In the genomic region with DNA sequence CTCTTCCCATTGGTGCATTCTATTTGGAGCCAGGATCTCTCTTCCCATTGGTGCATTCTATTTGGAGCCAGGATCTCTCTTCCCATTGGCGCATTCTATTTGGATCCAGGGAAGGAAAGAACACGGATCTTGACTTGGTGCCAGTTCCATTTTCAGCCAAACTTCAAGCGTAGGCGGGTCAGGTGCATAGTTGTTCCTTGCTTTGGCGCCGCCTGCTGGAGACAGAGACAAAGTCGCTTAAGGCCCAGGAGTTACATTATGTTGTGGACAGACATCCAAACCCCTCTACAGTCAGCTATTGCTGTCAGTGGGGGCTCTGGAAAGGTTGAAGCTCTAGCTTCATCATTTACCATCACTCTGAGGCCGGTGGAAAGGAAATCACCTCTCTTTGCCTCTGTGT, we compare ENCODE assay signal across 13 mouse cellular contexts. TPM values are rescaled to one million over a fixed set of nuclear protein-coding genes. Genes with fewer than 3 reads are reported as not detected.
A peak's percentile ranks its signal among the peaks of the same experiment; 100 is the strongest.
DNase-seq lines count a peak whose midpoint lies in the region; ATAC-seq and TF ChIP-seq lines count a peak whose summit lies in the region.
"Had no signal": no experiment of that assay in that cellular context is flagged by ENCODE, and none has a peak within 500 bp of the region (broad histone marks: within the 10 kb centered on the region; RNA-seq: fewer than 3 reads in every experiment).

No protein-coding gene starts in this region.

- no peak overlapping the region for H3ac ChIP-seq in C2C12 (ENCODE audit: control insufficient read depth, insufficient read length, low read depth)

- H3K79me3 ChIP-seq in C2C12 (ENCODE audit: low read depth): no peaks in the 10 kb centered on the region

- no peak overlapping the region for H3K27ac ChIP-seq in hindbrain, postnatal 0 days
- no peak overlapping the region for H3K27ac ChIP-seq in hindbrain, embryonic 13.5 days
- no peak overlapping the region for H3K27ac ChIP-seq in forebrain, embryonic 14.5 days (ENCODE audit: low read depth, low read length)

- no peaks in the 10 kb centered on the region for H3K4me1 ChIP-seq in hindbrain, postnatal 0 days (ENCODE audit: insufficient read depth, low read length)
- H3K4me1 ChIP-seq in hindbrain, embryonic 13.5 days (replicated peaks): peaks cover 5% of the 10 kb centered on the region; the same call in 1 of the 2 replicates
- no peaks in the 10 kb centered on the region for H3K4me1 ChIP-seq in forebrain, embryonic 14.5 days (ENCODE audit: control insufficient read depth, insufficient read depth, low read length)

- no peak overlapping the region for H3K9ac ChIP-seq in hindbrain, postnatal 0 days (replicated peaks; ENCODE audit: low read length)
- no peak overlapping the region for H3K9ac ChIP-seq in hindbrain, embryonic 13.5 days
- no peak overlapping the region for H3K9ac ChIP-seq in forebrain, embryonic 14.5 days (ENCODE audit: low read length)

- ATAC-seq in hindbrain, postnatal 0 days: no peak
- no peak for ATAC-seq in hindbrain, embryonic 13.5 days (ENCODE audit: low FRiP score)
- ATAC-seq in megakaryocyte progenitor cell, adult 5-6 weeks (replicated peaks; ENCODE audit: poor library complexity): peak; percentile 70
- ATAC-seq in forebrain, embryonic 14.5 days: no peak

- no peaks in the 10 kb centered on the region for H3K36me3 ChIP-seq in hindbrain, postnatal 0 days (ENCODE audit: insufficient read depth, low read length)
- no peaks in the 10 kb centered on the region for H3K36me3 ChIP-seq in hindbrain, embryonic 13.5 days
- H3K36me3 ChIP-seq in C2C12 (ENCODE audit: control insufficient read depth, insufficient read depth): no peaks in the 10 kb centered on the region
- H3K36me3 ChIP-seq in forebrain, embryonic 14.5 days (ENCODE audit: control insufficient read depth, insufficient read depth, low read length): no peaks in the 10 kb centered on the region

- WGBS in hindbrain, postnatal 0 days: 79% methylated on average over 8 of the region's 8 CpGs
- 79% methylated on average over 8 of the region's 8 CpGs for WGBS in hindbrain, embryonic 13.5 days
- 79% methylated on average over 8 of the region's 8 CpGs for WGBS in forebrain, embryonic 14.5 days

- no peaks in the 10 kb centered on the region for H3K27me3 ChIP-seq in hindbrain, postnatal 0 days (ENCODE audit: insufficient read depth, low read length)
- H3K27me3 ChIP-seq in hindbrain, embryonic 13.5 days: 0 out of 2 replicates have a peak, but pooled peaks cover 6% of the 10 kb centered on the region
- H3K27me3 ChIP-seq in C2C12 (ENCODE audit: control insufficient read depth, insufficient read depth, insufficient read length): peaks cover 7% of the 10 kb centered on the region
- H3K27me3 ChIP-seq in forebrain, embryonic 14.5 days (replicated peaks; ENCODE audit: control insufficient read depth, insufficient read depth, low read length): no peaks in the 10 kb centered on the region

- peak; percentile 42; the same call in 1 of the 2 replicates for TF ChIP-seq CTCF in hindbrain, postnatal 0 days (IDR thresholded peaks at IDR 0.05; ENCODE audit: low read depth)
- peak; percentile 7 for TF ChIP-seq CTCF in C2C12 (IDR thresholded peaks at IDR 0.05; ENCODE audit: control insufficient read depth, insufficient read depth, insufficient read length)

- no peak for DNase-seq in hindbrain, postnatal 0 days (ENCODE audit: low spot score)
- peak; percentile 33 for DNase-seq in adipocyte (ENCODE audit: low spot score)
- no peak for DNase-seq in urinary bladder, adult 18-20 months (ENCODE audit: low spot score in 2 of 2)
- DNase-seq in forebrain, embryonic 14.5 days (ENCODE audit: low spot score): no peak
- DNase-seq in left cerebral cortex, adult 18-20 months (ENCODE audit: low spot score in 2 of 2): no peak

- H3K9me3 ChIP-seq in hindbrain, postnatal 0 days (ENCODE audit: low read length): no peaks in the 10 kb centered on the region
- no peaks in the 10 kb centered on the region for H3K9me3 ChIP-seq in hindbrain, embryonic 13.5 days
- H3K9me3 ChIP-seq in forebrain, embryonic 14.5 days (replicated peaks; ENCODE audit: control insufficient read depth, low read length): no peaks in the 10 kb centered on the region

- no peak overlapping the region for H3K4me2 ChIP-seq in hindbrain, postnatal 0 days (ENCODE audit: low read depth, low read length)
- no peak overlapping the region for H3K4me2 ChIP-seq in hindbrain, embryonic 13.5 days
- no peak overlapping the region for H3K4me2 ChIP-seq in forebrain, embryonic 14.5 days (ENCODE audit: low read length)

- no peaks in the 10 kb centered on the region for H3K79me2 ChIP-seq in C2C12 (ENCODE audit: control insufficient read depth, insufficient read depth)

- no peak overlapping the region for H3K4me3 ChIP-seq in hindbrain, postnatal 0 days (ENCODE audit: low read length)
- H3K4me3 ChIP-seq in hindbrain, embryonic 13.5 days: no peak overlapping the region
- H3K4me3 ChIP-seq in C2C12 (ENCODE audit: insufficient read depth, poor library complexity, severe bottlenecking): no peak overlapping the region
- no peak overlapping the region for H3K4me3 ChIP-seq in forebrain, embryonic 14.5 days (ENCODE audit: low read depth, low read length)
- H3K4me3 ChIP-seq: myocyte had no signal

TF ChIP-seq in C2C12, 6 proteins besides CTCF, POLR2A, EP300 and RAD21:
- TF ChIP-seq FOSL1 (IDR thresholded peaks at IDR 0.05; ENCODE audit: insufficient read depth, low read length, poor library complexity, severe bottlenecking): no peak
- no peak for TF ChIP-seq MAX (IDR thresholded peaks at IDR 0.05)
- TF ChIP-seq MYOD1 (IDR thresholded peaks at IDR 0.05; ENCODE audit: control insufficient read depth, insufficient read length, low read depth): no peak
- TF ChIP-seq CEBPB (IDR thresholded peaks at IDR 0.05; ENCODE audit: low read depth): no peak
- no peak for TF ChIP-seq USF1 (IDR thresholded peaks at IDR 0.05; ENCODE audit: low read depth)
- no peak for TF ChIP-seq MYOG (IDR thresholded peaks at IDR 0.05; ENCODE audit: control insufficient read depth, extremely low read depth, insufficient read length)

RNA-seq across cellular contexts. Expression of a gene that starts 18.8 kb away (rescaled TPM):
- total RNA-seq in hindbrain, postnatal 0 days (2014; rRNA removed): 61.4 and 63.9 TPM in 2 replicates
- 168 and 179 TPM in 2 replicates for polyA plus RNA-seq in hindbrain, postnatal 0 days (2015; fragmentation: Nextera tagmentation; extraction: Ambion mirVana)
- 140 and 146 TPM in 2 replicates for polyA plus RNA-seq in hindbrain, embryonic 13.5 days (2015; fragmentation: Nextera tagmentation; extraction: Ambion mirVana)
- polyA plus RNA-seq in C2C12 (2012; fragmentation: generic; extraction: Trizol): 77.3 TPM
- 157 and 164 TPM in 2 replicates for total RNA-seq in megakaryocyte progenitor cell, adult 5-6 weeks (2015)
- 123 and 133 TPM in 2 replicates for total RNA-seq in megakaryocyte progenitor cell, adult 5-6 weeks (2017)
- polyA plus RNA-seq in forebrain, embryonic 14.5 days (2014; fragmentation: Nextera tagmentation; extraction: Ambion mirVana): 155 and 158 TPM in 2 replicates
- 10 to 100 TPM; 64.7 to 68.9 TPM for total RNA-seq in left cerebral cortex, adult 18-20 months (2021)

RNA-seq across cellular contexts. Expression of a gene that starts 21.0 kb away (rescaled TPM):
- not detected in 2 replicates for total RNA-seq in hindbrain, postnatal 0 days (2014; rRNA removed)
- not detected in 2 replicates for polyA plus RNA-seq in hindbrain, postnatal 0 days (2015; fragmentation: Nextera tagmentation; extraction: Ambion mirVana)
- not detected in 2 replicates for polyA plus RNA-seq in hindbrain, embryonic 13.5 days (2015; fragmentation: Nextera tagmentation; extraction: Ambion mirVana)
- not detected for polyA plus RNA-seq in C2C12 (2012; fragmentation: generic; extraction: Trizol)
- not detected in 2 replicates for total RNA-seq in megakaryocyte progenitor cell, adult 5-6 weeks (2015)
- not detected in 2 replicates for total RNA-seq in megakaryocyte progenitor cell, adult 5-6 weeks (2017)
- not detected in 2 replicates for polyA plus RNA-seq in forebrain, embryonic 14.5 days (2014; fragmentation: Nextera tagmentation; extraction: Ambion mirVana)
- total RNA-seq in left cerebral cortex, adult 18-20 months (2021): not detected
- total RNA-seq: left cerebral cortex, postnatal 14 days had no signal
- polyA plus RNA-seq: embryonic facial prominence, embryonic 14.5 days; heart, embryonic 16.5 days; myocyte; stomach, embryonic 14.5 days had no signal
